Mouse (Mus musculus) myocyte (in vitro differentiated cells): ENCODE measurements around the gene Fyn.

Source experiments
- MAX ChIP-seq: IDR thresholded peaks from one replicate; pipeline ENCODE4 v1.6.1; 2011; ENCODE audit warnings: low read depth, mild to moderate bottlenecking, control low read depth
- MYOD1 ChIP-seq, 3 experiments: IDR thresholded peaks; one replicate each; pipeline ENCODE4 v1.6.1; 2011; ENCODE audit warnings: control low read depth in 2 of 3, low read depth in 2 of 3, mild to moderate bottlenecking in 2 of 3, moderate library complexity in 1 of 3; ENCODE audit not compliant: insufficient read length in 2 of 3, control insufficient read depth in 1 of 3
- MYOG ChIP-seq, 3 experiments: IDR thresholded peaks; one replicate each; pipeline ENCODE4 v1.6.1; 2011; ENCODE audit warnings: control low read depth in 2 of 3, low read depth in 2 of 3, mild to moderate bottlenecking in 2 of 3; ENCODE audit not compliant: insufficient read length in 2 of 3, control insufficient read depth in 1 of 3, insufficient read depth in 1 of 3
- POLR2A ChIP-seq: IDR thresholded peaks from one replicate; pipeline ENCODE4 v1.6.1; 2011; ENCODE audit warnings: low read depth, mild to moderate bottlenecking, control low read depth, moderate library complexity; ENCODE audit not compliant: insufficient read length
- POLR2AphosphoS2 ChIP-seq: IDR thresholded peaks from one replicate; pipeline ENCODE4 v1.6.1; 2011; ENCODE audit warnings: low read depth, control low read depth; ENCODE audit not compliant: insufficient read length
- SRF ChIP-seq: IDR thresholded peaks from one replicate; pipeline ENCODE4 v1.6.1; 2011; ENCODE audit warnings: low read depth; ENCODE audit not compliant: control insufficient read depth, insufficient read length
- USF1 ChIP-seq: IDR thresholded peaks from one replicate; pipeline ENCODE4 v1.6.1; 2011; ENCODE audit warnings: low read depth, mild to moderate bottlenecking, control low read depth, moderate library complexity

GRCm38 (mm10) chr10:39517375-39517774 is 148.7 kb downstream of the Fyn start:
- TF ChIP-seq POLR2A (peak; percentile 13), USF1 (no peak), MAX (no peak), POLR2AphosphoS2 (peak; percentile 39), MYOG (IDR thresholded peaks at IDR 0.05; ENCODE audit: control insufficient read depth in 1 of 3, insufficient read depth in 1 of 3, insufficient read length in 2 of 3, low read depth in 2 of 3) (peak; percentile 48 to 92 (median 82)), SRF (no peak), MYOD1 (IDR thresholded peaks at IDR 0.05; ENCODE audit: control insufficient read depth in 1 of 3, insufficient read length in 2 of 3, low read depth in 2 of 3) (peak; percentile 25 to 97 (median 94))
